ENCODE assay signal across 12 mouse cellular contexts in the genomic region with DNA sequence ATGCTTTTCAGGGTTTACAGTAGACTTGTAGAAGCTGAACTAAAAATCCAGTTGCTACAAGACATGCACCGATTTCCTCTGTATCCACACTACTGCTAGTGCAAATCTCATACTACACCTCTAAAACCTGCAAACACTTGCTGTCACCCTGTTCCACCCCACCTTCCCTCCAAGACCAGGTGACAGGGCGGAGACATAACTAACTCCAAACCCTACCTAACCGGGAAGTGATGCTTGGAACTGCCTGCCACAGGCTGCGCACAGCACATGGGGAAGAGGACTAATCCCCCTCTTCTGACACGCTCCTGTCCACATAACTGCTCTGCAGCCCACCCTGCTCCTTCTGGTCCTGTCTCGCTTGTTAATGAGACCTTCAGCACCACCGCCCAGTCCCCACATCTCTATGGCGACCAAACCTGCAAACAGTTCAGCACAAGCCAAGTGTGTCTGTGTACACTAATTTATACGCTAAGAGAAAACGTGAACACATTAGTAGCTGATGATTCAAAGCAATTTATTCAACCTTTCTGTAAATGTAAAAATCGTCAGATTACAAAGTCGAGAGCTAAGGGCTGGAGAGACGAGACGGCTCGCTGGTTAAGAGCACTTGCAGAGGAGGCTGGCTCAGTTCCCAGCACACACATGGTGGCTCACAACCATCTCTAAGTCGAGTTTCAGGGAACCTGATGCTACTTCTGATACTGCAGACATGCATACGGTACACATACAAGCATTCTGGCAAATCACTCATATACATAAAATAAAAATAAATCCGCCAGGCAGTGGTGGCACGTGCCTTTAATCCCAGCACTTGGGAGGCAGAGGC. TPM values are rescaled to one million over a fixed set of nuclear protein-coding genes. Genes with fewer than 3 reads are reported as not detected.
DNase-seq lines count a peak whose midpoint lies in the region; ATAC-seq lines count a peak whose summit lies in the region.
"Had no signal": no experiment of that assay in that cellular context is flagged by ENCODE, and none has a peak within 500 bp of the region (broad histone marks: within the 10 kb centered on the region; RNA-seq: fewer than 3 reads in every experiment).

No protein-coding gene starts in this region.

- 61% methylated on average over 19 of the region's 19 CpGs for WGBS in kidney, embryonic 16.5 days
- 65% methylated on average over 19 of the region's 19 CpGs for WGBS in kidney, embryonic 14.5 days
- 49% methylated on average over 19 of the region's 19 CpGs for WGBS in stomach, embryonic 16.5 days

- no peaks in the 10 kb centered on the region for H3K36me3 ChIP-seq in kidney, embryonic 16.5 days (ENCODE audit: insufficient read depth, low read length)
- no peaks in the 10 kb centered on the region for H3K36me3 ChIP-seq in kidney, embryonic 14.5 days (ENCODE audit: control insufficient read depth, insufficient read depth, low read length)
- no peaks in the 10 kb centered on the region for H3K36me3 ChIP-seq in stomach, embryonic 16.5 days (ENCODE audit: control insufficient read depth, insufficient read depth, low read length)

- peaks cover 46% of the 10 kb centered on the region for H3K4me1 ChIP-seq in kidney, embryonic 16.5 days (ENCODE audit: insufficient read depth, low read length)
- H3K4me1 ChIP-seq in kidney, embryonic 14.5 days (ENCODE audit: control insufficient read depth, insufficient read depth, low read length), result peaks cover 33% of the 10 kb centered on the region
- H3K4me1 ChIP-seq in stomach, embryonic 16.5 days (ENCODE audit: control insufficient read depth, insufficient read depth, low read length), result peaks cover 40% of the 10 kb centered on the region

- H3K9me3 ChIP-seq in kidney, embryonic 16.5 days (ENCODE audit: low read length), result no peaks in the 10 kb centered on the region
- no peaks in the 10 kb centered on the region for H3K9me3 ChIP-seq in kidney, embryonic 14.5 days (ENCODE audit: control insufficient read depth, low read length)
- no peaks in the 10 kb centered on the region for H3K9me3 ChIP-seq in stomach, embryonic 16.5 days (replicated peaks; ENCODE audit: control insufficient read depth, low read length)

- peak; percentile 45 to 55 for DNase-seq in cerebellum, adult 18-20 months
- no peak for DNase-seq in cerebellum, adult 11-12 months
- peak; percentile 55 for DNase-seq in right cerebral cortex, adult 18-20 months
- DNase-seq in right cerebral cortex, postnatal 36 days (ENCODE audit: low spot score in 2 of 2), result no peak
- DNase-seq: kidney, adult 2 months; retina, postnatal 1 day; thymus, adult 2 months had no signal

- 0 out of 2 replicates have a peak, but pooled peaks have one; percentile 10 for ATAC-seq in kidney, embryonic 16.5 days (ENCODE audit: low FRiP score, low TSS enrichment)
- ATAC-seq in kidney, embryonic 14.5 days (ENCODE audit: low FRiP score, low TSS enrichment), result no peak
- ATAC-seq in stomach, embryonic 16.5 days (ENCODE audit: insufficient read depth, low FRiP score), result no peak
- no peak for ATAC-seq in megakaryocyte-erythroid progenitor cell, adult 5-6 weeks (replicated peaks; ENCODE audit: low FRiP score, low TSS enrichment, poor library complexity, severe bottlenecking)

- no peak overlapping the region for H3K4me3 ChIP-seq in kidney, embryonic 16.5 days (ENCODE audit: low read length)
- no peak overlapping the region for H3K4me3 ChIP-seq in kidney, embryonic 14.5 days (ENCODE audit: low read length)
- H3K4me3 ChIP-seq in stomach, embryonic 16.5 days (replicated peaks; ENCODE audit: low read length), result no peak overlapping the region

- no peak overlapping the region for H3K4me2 ChIP-seq in kidney, embryonic 16.5 days (replicated peaks; ENCODE audit: low read depth, low read length)
- no peak overlapping the region for H3K4me2 ChIP-seq in kidney, embryonic 14.5 days (replicated peaks; ENCODE audit: low read depth, low read length)
- H3K4me2 ChIP-seq in stomach, embryonic 16.5 days (ENCODE audit: low read depth, low read length), result no peak overlapping the region

- no peak overlapping the region for H3K27ac ChIP-seq in kidney, embryonic 16.5 days (ENCODE audit: low read length)
- no peak overlapping the region for H3K27ac ChIP-seq in kidney, embryonic 14.5 days (ENCODE audit: low read depth, low read length)
- H3K27ac ChIP-seq in stomach, embryonic 16.5 days (ENCODE audit: low read length), result peak overlapping the region; percentile 63; the same call in 1 of the 2 replicates

- no peaks in the 10 kb centered on the region for H3K27me3 ChIP-seq in kidney, embryonic 16.5 days (ENCODE audit: insufficient read depth, low read length)
- no peaks in the 10 kb centered on the region for H3K27me3 ChIP-seq in kidney, embryonic 14.5 days (ENCODE audit: control insufficient read depth, insufficient read depth, low read length)
- H3K27me3 ChIP-seq in stomach, embryonic 16.5 days (ENCODE audit: control insufficient read depth, insufficient read depth, low read length), result no peaks in the 10 kb centered on the region

- H3K9ac ChIP-seq in kidney, embryonic 16.5 days (replicated peaks; ENCODE audit: low read length), result no peak overlapping the region
- no peak overlapping the region for H3K9ac ChIP-seq in kidney, embryonic 14.5 days (ENCODE audit: low read depth, low read length)
- H3K9ac ChIP-seq in stomach, embryonic 16.5 days (ENCODE audit: low read length), result peak overlapping the region; percentile 31; the same call in 1 of the 2 replicates

RNA-seq across cellular contexts. Expression of a gene that starts 21.7 kb away (rescaled TPM):
- polyA plus RNA-seq in kidney, embryonic 16.5 days (2015; fragmentation: Nextera tagmentation; extraction: Ambion mirVana), result 46.8 and 50.9 TPM in 2 replicates
- polyA plus RNA-seq in kidney, embryonic 14.5 days (2014; fragmentation: Nextera tagmentation; extraction: Ambion mirVana), result 42.9 and 44.9 TPM in 2 replicates
- 32.7 and 33.5 TPM in 2 replicates for polyA plus RNA-seq in stomach, embryonic 16.5 days (2015; fragmentation: Nextera tagmentation; extraction: Ambion mirVana)
- total RNA-seq in megakaryocyte-erythroid progenitor cell, adult 5-6 weeks (2014; fragmentation: Nextera tagmentation), result 65.7 and 65.9 TPM in 2 replicates
- total RNA-seq in megakaryocyte-erythroid progenitor cell, adult 5-6 weeks (2017), result 24.1 and 34.2 TPM in 2 replicates

RNA-seq across cellular contexts. Expression of a gene that starts 49.9 kb away (rescaled TPM):
- 1.3 TPM in 2 replicates for polyA plus RNA-seq in kidney, embryonic 16.5 days (2015; fragmentation: Nextera tagmentation; extraction: Ambion mirVana)
- 1.1 and 1.8 TPM in 2 replicates for polyA plus RNA-seq in kidney, embryonic 14.5 days (2014; fragmentation: Nextera tagmentation; extraction: Ambion mirVana)
- polyA plus RNA-seq in stomach, embryonic 16.5 days (2015; fragmentation: Nextera tagmentation; extraction: Ambion mirVana), result 4.0 and 4.8 TPM in 2 replicates
- total RNA-seq in megakaryocyte-erythroid progenitor cell, adult 5-6 weeks (2014; fragmentation: Nextera tagmentation), result not detected in 2 replicates
- not detected in 2 replicates for total RNA-seq in megakaryocyte-erythroid progenitor cell, adult 5-6 weeks (2017)
- total RNA-seq: liver, adult 2 months had no signal
- polyA plus RNA-seq: liver, adult 2 months had no signal

Comparison
In these comparisons a context has a peak if more than half of its experiments do, and no peak if none do; other contexts are left out.
1. DNase-seq: peak in cerebellum, adult 18-20 months (2 of 2) and right cerebral cortex, adult 18-20 months (single experiment); none in cerebellum, adult 11-12 months (single experiment) and right cerebral cortex, postnatal 36 days (0 of 2).